Mouse (Mus musculus): Measurements from ENCODE around the gene Nelfe. TPM values are rescaled to one million over a fixed set of nuclear protein-coding genes. Genes with fewer than 3 reads are reported as not detected.

Gene Nelfe
- total and polyA plus RNA-seq, 3 experiments = 38.7 to 159 (median 60.0) TPM

DNA sequence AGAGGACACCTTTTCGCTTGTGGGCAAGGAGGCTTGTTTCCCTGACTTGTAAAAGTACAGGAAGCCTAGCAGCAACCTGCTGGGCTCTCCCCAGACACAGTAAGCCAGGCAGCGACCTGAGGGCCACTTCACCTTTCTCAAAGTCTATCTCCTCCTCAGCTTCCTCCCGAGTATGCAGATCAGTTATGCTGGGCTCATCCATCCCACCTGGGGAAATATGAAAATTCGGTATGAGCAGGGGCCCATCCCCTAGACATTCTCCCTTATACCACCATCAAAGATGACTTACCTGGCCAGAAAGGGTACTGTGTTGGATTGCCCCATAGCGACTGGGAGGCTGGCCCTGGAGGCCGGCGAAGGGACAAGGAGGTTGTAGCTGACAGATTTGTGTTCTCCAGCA, 2.6 kb upstream of the Nelfe start:
- no peak for DNase-seq (ENCODE audit: extremely low read depth)
- Histone ChIP-seq H3K27ac (ENCODE audit: insufficient read depth, low read depth) (no peak overlapping the region), H3K4me1 (ENCODE audit: control insufficient read depth in 1 of 2, insufficient read depth in 2 of 2) (peaks cover 2 to 27% of the 10 kb centered on the region in 2 experiments), H3K79me2 (replicated peaks; ENCODE audit: control insufficient read depth, extremely low read depth, insufficient read depth, poor library complexity, severe bottlenecking) (peaks cover 20% of the 10 kb centered on the region), H3K9me3 (replicated peaks; ENCODE audit: low read length) (no peaks in the 10 kb centered on the region), H3K4me2 (ENCODE audit: insufficient read depth, low read depth, poor library complexity, severe bottlenecking) (no peak overlapping the region), H3K9ac (ENCODE audit: insufficient read depth, low read depth) (no peak overlapping the region), H3K4me3 (replicated peaks in 1 of 3; ENCODE audit: low read depth in 2 of 3, low read length in 2 of 3, poor library complexity in 1 of 3) (no peak overlapping the region), H3K36me3 (replicated peaks in 1 of 2; ENCODE audit: control insufficient read depth in 1 of 2, insufficient read depth in 1 of 2, low read length in 1 of 2) (peaks cover 57 to 70% of the 10 kb centered on the region in 2 experiments), H3K27me3 (replicated peaks) (no peaks in the 10 kb centered on the region)
- TF ChIP-seq RCOR1 (conservative IDR thresholded peaks at IDR 0.05; ENCODE audit: low read depth, low read length) = no peak
- no peak for TF ChIP-seq NRF1 (IDR thresholded peaks at IDR 0.05; ENCODE audit: low read depth, low read length)
- TF ChIP-seq CHD1 (IDR thresholded peaks at IDR 0.05; ENCODE audit: low read depth, low read length) = no peak
- TF ChIP-seq POLR2A (IDR thresholded peaks at IDR 0.05; ENCODE audit: low read depth, low read length) = no peak
- dilution Hi-C loops (cut with MboI; ENCODE audit: extremely low pct_ligation_motif_present, extremely low pct_unique_long_range_greater_than_20kb, low sequenced_read_pairs) (no loop called here), in situ Hi-C loops (cut with MboI; ENCODE audit: low pct_ligation_motif_present, low pct_unique_long_range_greater_than_20kb, low sequenced_read_pairs) (no loop called here)

DNA sequence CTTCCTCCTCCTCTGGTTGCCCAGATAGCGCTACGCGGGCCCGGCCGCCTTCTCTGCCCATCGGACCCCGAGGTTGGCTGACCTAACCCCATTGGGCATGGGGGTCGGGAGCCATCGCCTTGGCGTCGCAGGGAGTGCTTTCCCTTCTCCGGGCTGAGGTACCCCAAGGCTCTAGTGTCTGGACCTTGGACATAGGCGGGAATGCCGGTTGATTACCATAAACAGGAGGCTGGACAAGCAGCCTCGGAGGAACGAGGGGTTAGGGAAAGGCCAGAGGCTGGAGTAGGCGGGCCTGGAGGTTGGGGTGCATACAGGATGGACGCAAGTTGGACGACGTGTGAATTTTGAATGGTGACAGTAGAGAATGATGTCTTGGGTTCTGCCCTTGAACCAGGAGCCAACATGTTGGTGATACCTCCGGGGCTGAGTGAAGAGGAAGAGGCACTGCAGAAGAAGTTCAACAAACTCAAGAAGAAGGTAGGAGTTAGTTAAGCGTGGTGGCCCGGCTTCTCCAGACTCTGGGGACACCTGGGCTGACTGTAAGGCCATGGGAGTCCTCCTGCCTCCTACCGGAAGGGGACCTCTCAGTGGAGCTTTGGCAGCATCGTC, 430 bp downstream of the Nelfe start:
- Histone ChIP-seq H3K36me3 (replicated peaks in 1 of 2; ENCODE audit: control insufficient read depth in 1 of 2, insufficient read depth in 1 of 2, low read length in 1 of 2) (peaks cover 55 to 68% of the 10 kb centered on the region in 2 experiments), H3K27me3 (replicated peaks) (no peaks in the 10 kb centered on the region), H3K79me2 (replicated peaks; ENCODE audit: control insufficient read depth, extremely low read depth, insufficient read depth, poor library complexity, severe bottlenecking) (peaks cover 20% of the 10 kb centered on the region), H3K4me1 (ENCODE audit: control insufficient read depth in 1 of 2, insufficient read depth in 2 of 2) (peaks cover 2 to 27% of the 10 kb centered on the region in 2 experiments), H3K9ac (ENCODE audit: insufficient read depth, low read depth) (peak overlapping the region; percentile 81), H3K27ac (ENCODE audit: insufficient read depth, low read depth) (peak overlapping the region; percentile 12; the same call in 1 of the 2 replicates), H3K4me2 (ENCODE audit: insufficient read depth, low read depth, poor library complexity, severe bottlenecking) (peak overlapping the region; percentile 57), H3K9me3 (replicated peaks; ENCODE audit: low read length) (no peaks in the 10 kb centered on the region), H3K4me3 (replicated peaks in 1 of 3; ENCODE audit: low read depth in 2 of 3, low read length in 2 of 3, poor library complexity in 1 of 3) (peak overlapping the region; percentile 75 to 92 (median 86))
- TF ChIP-seq SIN3A (IDR thresholded peaks at IDR 0.05; ENCODE audit: low read length) (peak; percentile 13; the same call in 1 of the 2 replicates), HCFC1 (IDR thresholded peaks at IDR 0.05; ENCODE audit: low read depth, low read length) (no peak), JUN (IDR thresholded peaks at IDR 0.05; ENCODE audit: insufficient read depth, low read depth, low read length) (no peak), E2F4 (IDR thresholded peaks at IDR 0.05; ENCODE audit: insufficient replicate concordance, low read depth, low read length) (0 out of 2 replicates have a peak, but pooled peaks have one; percentile 7), CHD1 (IDR thresholded peaks at IDR 0.05; ENCODE audit: low read depth, low read length) (no peak), CHD2 (IDR thresholded peaks at IDR 0.05; ENCODE audit: low read length) (no peak), USF1 (IDR thresholded peaks at IDR 0.05; ENCODE audit: low read depth, low read length) (no peak), POLR2AphosphoS2 (IDR thresholded peaks at IDR 0.05; ENCODE audit: low read depth, low read length) (no peak), ZC3H11A (IDR thresholded peaks at IDR 0.05; ENCODE audit: low read depth, low read length) (no peak), MXI1 (IDR thresholded peaks at IDR 0.05; ENCODE audit: low read depth, low read length) (peak; percentile 18; the same call in 1 of the 2 replicates), POLR2A (IDR thresholded peaks at IDR 0.05; ENCODE audit: low read depth, low read length) (no peak)
- peak; percentile 18 for DNase-seq (ENCODE audit: extremely low read depth)
- in situ Hi-C loops (cut with MboI; ENCODE audit: low pct_ligation_motif_present, low pct_unique_long_range_greater_than_20kb, low sequenced_read_pairs) (no loop called here), dilution Hi-C loops (cut with MboI; ENCODE audit: extremely low pct_ligation_motif_present, extremely low pct_unique_long_range_greater_than_20kb, low sequenced_read_pairs) (no loop called here)

All from CH12.LX (cell line).